Mouse (Mus musculus): ENCODE data around the gene Trp53i13.
A peak's percentile ranks its signal among the peaks of the same experiment; 100 is the strongest.

The Trp53i13 gene

GRCm38 (mm10) chr11:77463101-77463445, 52.7 kb downstream of the Trp53i13 start:
- no peak for DNase-seq (ENCODE audit: low read depth, low spot score)

GRCm38 (mm10) chr11:77462283-77463100, 53.3 kb downstream of the Trp53i13 start, which contains the start of gene Coro6:
TSS of gene Coro6 (plus strand) at chr11:77462411.
- peak; percentile 40 for DNase-seq (ENCODE audit: low read depth, low spot score)

- DNase-seq (ENCODE audit: low read depth, low spot score) = no peak
These were observed 53.9 kb downstream of the Trp53i13 start for GRCm38 (mm10) chr11:77461856-77462255.

Measured in embryo, embryonic 11.5 days (tissue).